Mouse (Mus musculus) intestine, embryonic 15.5 days (tissue): ENCODE data around the gene Scml4. TPM values are rescaled to one million over a fixed set of nuclear protein-coding genes. Genes with fewer than 3 reads are reported as not detected.
A peak's percentile ranks its signal among the peaks of the same experiment; 100 is the strongest.

Experiments
- ATAC-seq: fragments of 200-750 bp; cut with Nextera tagmentation; 2 replicates; pipeline ENCODE4 v1.8.0; 2017; ENCODE audit warnings: moderate TSS enrichment, moderate library complexity
- H3K27ac ChIP-seq: fragments of 300-500 bp; sonication (generic); 2 replicates; pipeline ENCODE4 v1.5.1; 2015; ENCODE audit warnings: mild to moderate bottlenecking, inconsistent platforms
- H3K27me3 ChIP-seq: fragments of 300-500 bp; sonication (generic); replicated peaks from 2 replicates; pipeline ENCODE4 v1.6.1; 2015; ENCODE audit warnings: inconsistent platforms
- H3K36me3 ChIP-seq: fragments of 300-500 bp; sonication (generic); 2 replicates; pipeline ENCODE4 v1.6.1; 2015; ENCODE audit warnings: inconsistent platforms
- H3K4me1 ChIP-seq: fragments of 300-500 bp; sonication (generic); replicated peaks from 2 replicates; pipeline ENCODE4 v1.6.1; 2015; ENCODE audit warnings: inconsistent platforms
- H3K4me2 ChIP-seq: fragments of 300-500 bp; sonication (generic); replicated peaks from 2 replicates; pipeline ENCODE4 v1.6.1; 2015; ENCODE audit warnings: mild to moderate bottlenecking, inconsistent platforms
- H3K4me3 ChIP-seq: fragments of 300-500 bp; sonication (generic); replicated peaks from 2 replicates; pipeline ENCODE4 v1.5.1; 2015; ENCODE audit warnings: inconsistent platforms
- H3K9ac ChIP-seq: fragments of 300-500 bp; sonication (generic); 2 replicates; pipeline ENCODE4 v1.6.1; 2015; ENCODE audit warnings: inconsistent platforms
- H3K9me3 ChIP-seq: fragments of 300-500 bp; sonication (generic); 2 replicates; pipeline ENCODE4 v1.6.1; 2016; ENCODE audit warnings: inconsistent platforms
- WGBS: fragments of 180-500 bp; shearing (Covaris S2); methylation state at CpG from one replicate; pipeline ENCODE4 v1.1.7; 2015; 5-methylcytosine and 5-hydroxymethylcytosine counted together
- polyA plus RNA-seq: library from polyadenylated mRNA; unstranded; fragments of >200 nt; fragmentation: Nextera tagmentation; extraction: Ambion mirVana; gene quantifications from 2 replicates; pipeline ENCODE4 v1.2.1, GENCODE M21; 2015

Scml4 gene
- polyA plus RNA-seq, 1 experiment from 2014 or later, result 29.3 TPM

- ATAC-seq, result 0 out of 2 replicates have a peak, but pooled peaks have one; percentile 42
- peak overlapping the region; percentile 27 for H3K4me3 ChIP-seq
- H3K4me2 ChIP-seq, result peak overlapping the region; percentile 60
- H3K27me3 ChIP-seq, result no peaks in the 10 kb centered on the region
- 35% methylated on average over 31 of the region's 31 CpGs for WGBS
- no peak overlapping the region for H3K27ac ChIP-seq
- no peaks in the 10 kb centered on the region for H3K36me3 ChIP-seq
- H3K4me1 ChIP-seq, result peaks cover 26% of the 10 kb centered on the region
- no peaks in the 10 kb centered on the region for H3K9me3 ChIP-seq
- H3K9ac ChIP-seq, result no peak overlapping the region; the same call in 1 of the 2 replicates
These were observed 3.6 kb downstream of the Scml4 start for GRCm38 (mm10) chr10:42863621-42864391.

GRCm38 (mm10) chr10:42864696-42865095 lies 4.5 kb downstream of the Scml4 start:
- Histone ChIP-seq H3K36me3 (no peaks in the 10 kb centered on the region), H3K4me3 (no peak overlapping the region), H3K4me1 (peaks cover 26% of the 10 kb centered on the region), H3K9me3 (no peaks in the 10 kb centered on the region), H3K4me2 (peak overlapping the region; percentile 60; the same call in 1 of the 2 replicates), H3K27ac (no peak overlapping the region), H3K9ac (no peak overlapping the region), H3K27me3 (no peaks in the 10 kb centered on the region)
- WGBS, result 51% methylated on average over 5 of the region's 5 CpGs
- no peak for ATAC-seq

- no peaks in the 10 kb centered on the region for H3K9me3 ChIP-seq
These were observed 8.2 kb downstream of the Scml4 start for GRCm38 (mm10) chr10:42868416-42868815.

GRCm38 (mm10) chr10:42869467-42869866 lies 9.3 kb downstream of the Scml4 start:
- Histone ChIP-seq H3K9ac (no peak overlapping the region), H3K9me3 (no peaks in the 10 kb centered on the region), H3K4me2 (no peak overlapping the region), H3K36me3 (no peaks in the 10 kb centered on the region), H3K4me3 (no peak overlapping the region), H3K4me1 (peaks cover 4% of the 10 kb centered on the region), H3K27me3 (no peaks in the 10 kb centered on the region), H3K27ac (no peak overlapping the region)
- 62% methylated on average over 6 of the region's 6 CpGs for whole genome bisulfite sequencing
- ATAC-seq, result no peak

More at GRCm38 (mm10) chr10:42868416-42868815, 8.2 kb downstream of the Scml4 start:
- 92% methylated on average over 9 of the region's 9 CpGs for WGBS
- H3K36me3 ChIP-seq, result no peaks in the 10 kb centered on the region
- H3K27me3 ChIP-seq, result no peaks in the 10 kb centered on the region
- no peak overlapping the region for H3K27ac ChIP-seq
- ATAC-seq, result no peak
- H3K4me2 ChIP-seq, result no peak overlapping the region
- no peak overlapping the region for H3K4me3 ChIP-seq
- H3K9ac ChIP-seq, result no peak overlapping the region
- peaks cover 10% of the 10 kb centered on the region for H3K4me1 ChIP-seq

GRCm38 (mm10) chr10:42872269-42873010 lies 12.3 kb downstream of the Scml4 start:
- H3K9me3 ChIP-seq, result no peaks in the 10 kb centered on the region
- H3K4me1 ChIP-seq, result no peaks in the 10 kb centered on the region
- 75% methylated on average over 15 of the region's 15 CpGs for WGBS
- no peaks in the 10 kb centered on the region for H3K36me3 ChIP-seq
- no peaks in the 10 kb centered on the region for H3K27me3 ChIP-seq
- no peak overlapping the region for H3K4me2 ChIP-seq
- H3K27ac ChIP-seq, result no peak overlapping the region
- no peak overlapping the region for H3K9ac ChIP-seq
- ATAC-seq, result no peak
- no peak overlapping the region for H3K4me3 ChIP-seq

GRCm38 (mm10) chr10:42873077-42873595 lies 13.0 kb downstream of the Scml4 start:
- WGBS, result 85% methylated on average over 7 of the region's 7 CpGs
- no peak overlapping the region for H3K27ac ChIP-seq
- no peaks in the 10 kb centered on the region for H3K4me1 ChIP-seq
- H3K4me2 ChIP-seq, result no peak overlapping the region
- no peaks in the 10 kb centered on the region for H3K9me3 ChIP-seq
- no peaks in the 10 kb centered on the region for H3K36me3 ChIP-seq
- ATAC-seq, result no peak
- no peak overlapping the region for H3K9ac ChIP-seq
- no peak overlapping the region for H3K4me3 ChIP-seq
- no peaks in the 10 kb centered on the region for H3K27me3 ChIP-seq

GRCm38 (mm10) chr10:42876172-42876571 lies 16.0 kb downstream of the Scml4 start:
- Histone ChIP-seq H3K27me3 (no peaks in the 10 kb centered on the region), H3K4me3 (no peak overlapping the region), H3K9ac (no peak overlapping the region), H3K27ac (no peak overlapping the region), H3K4me2 (no peak overlapping the region), H3K9me3 (no peaks in the 10 kb centered on the region), H3K36me3 (no peaks in the 10 kb centered on the region), H3K4me1 (0 out of 2 replicates have a peak, but pooled peaks cover 4% of the 10 kb centered on the region)
- 73% methylated on average over 5 of the region's 5 CpGs for whole genome bisulfite sequencing
- no peak for ATAC-seq

- H3K4me3 ChIP-seq, result no peak overlapping the region
- 44% methylated on average over 5 of the region's 5 CpGs for WGBS
- peak; percentile 84 for ATAC-seq
These were observed 19.1 kb downstream of the Scml4 start for GRCm38 (mm10) chr10:42879269-42879681.

GRCm38 (mm10) chr10:42879682-42880081 lies 19.5 kb downstream of the Scml4 start:
- Histone ChIP-seq H3K9ac (no peak overlapping the region), H3K4me3 (no peak overlapping the region), H3K4me1 (0 out of 2 replicates have a peak, but pooled peaks cover 4% of the 10 kb centered on the region), H3K4me2 (peak overlapping the region; percentile 34; the same call in 1 of the 2 replicates), H3K27me3 (no peaks in the 10 kb centered on the region), H3K9me3 (no peaks in the 10 kb centered on the region), H3K27ac (peak overlapping the region; percentile 70), H3K36me3 (no peaks in the 10 kb centered on the region)
- ATAC-seq, result peak; percentile 69
- WGBS, result 41% methylated on average over 5 of the region's 5 CpGs

More at GRCm38 (mm10) chr10:42879269-42879681, 19.1 kb downstream of the Scml4 start:
- H3K4me2 ChIP-seq, result peak overlapping the region; percentile 34; the same call in 1 of the 2 replicates
- H3K4me1 ChIP-seq, result 0 out of 2 replicates have a peak, but pooled peaks cover 4% of the 10 kb centered on the region
- H3K36me3 ChIP-seq, result no peaks in the 10 kb centered on the region
- H3K27me3 ChIP-seq, result no peaks in the 10 kb centered on the region
- peak overlapping the region; percentile 70 for H3K27ac ChIP-seq
- H3K9me3 ChIP-seq, result no peaks in the 10 kb centered on the region
- H3K9ac ChIP-seq, result no peak overlapping the region

GRCm38 (mm10) chr10:42887040-42887439 lies 26.9 kb downstream of the Scml4 start:
- Histone ChIP-seq H3K4me3 (no peak overlapping the region), H3K4me1 (peaks cover 5% of the 10 kb centered on the region; the same call in 1 of the 2 replicates), H3K9me3 (no peaks in the 10 kb centered on the region), H3K36me3 (no peaks in the 10 kb centered on the region), H3K27me3 (no peaks in the 10 kb centered on the region), H3K4me2 (no peak overlapping the region), H3K9ac (no peak overlapping the region), H3K27ac (no peak overlapping the region)
- WGBS, result 14% methylated on average over 6 of the region's 6 CpGs
- no peak for ATAC-seq

- WGBS, result 78% methylated on average over 5 of the region's 5 CpGs
- Histone ChIP-seq H3K27me3 (no peaks in the 10 kb centered on the region), H3K4me2 (no peak overlapping the region), H3K9me3 (no peaks in the 10 kb centered on the region), H3K4me3 (no peak overlapping the region), H3K27ac (no peak overlapping the region), H3K4me1 (peaks cover 5% of the 10 kb centered on the region; the same call in 1 of the 2 replicates), H3K36me3 (no peaks in the 10 kb centered on the region), H3K9ac (no peak overlapping the region)
- no peak; the same call in 1 of the 2 replicates for ATAC-seq
These were observed 28.1 kb downstream of the Scml4 start for GRCm38 (mm10) chr10:42888241-42888640.

- 51% methylated on average over 4 of the region's 4 CpGs for WGBS
- H3K4me3 ChIP-seq, result no peak overlapping the region
- no peak overlapping the region for H3K27ac ChIP-seq
- no peak overlapping the region for H3K9ac ChIP-seq
- no peaks in the 10 kb centered on the region for H3K27me3 ChIP-seq
- ATAC-seq, result no peak
- H3K36me3 ChIP-seq, result no peaks in the 10 kb centered on the region
- H3K9me3 ChIP-seq, result no peaks in the 10 kb centered on the region
- H3K4me2 ChIP-seq, result no peak overlapping the region
- peaks cover 14% of the 10 kb centered on the region for H3K4me1 ChIP-seq
These were observed 30.2 kb downstream of the Scml4 start for GRCm38 (mm10) chr10:42890365-42890764.
